ENCODE assay signal across 30 mouse cellular contexts in the genomic region with DNA sequence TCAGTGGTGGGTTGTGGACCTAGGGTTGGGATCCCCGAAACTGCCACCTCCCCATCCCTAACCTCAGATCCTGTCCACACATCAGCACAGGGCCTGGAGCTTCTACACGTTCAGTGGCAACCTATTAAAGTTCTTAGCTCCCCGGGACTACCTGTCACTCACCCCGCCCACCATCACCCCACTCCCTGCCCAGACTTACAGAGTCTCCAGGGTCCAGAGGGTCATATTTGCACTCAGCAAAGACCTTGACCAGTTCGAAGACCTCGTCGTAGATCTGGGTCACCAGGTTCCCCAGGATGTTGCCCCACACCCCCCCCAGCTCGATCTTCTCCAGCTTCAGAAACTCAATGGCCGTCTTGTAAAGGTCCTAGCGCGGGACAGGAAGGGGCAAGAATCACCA. TPM values are rescaled to one million over a fixed set of nuclear protein-coding genes. Genes with fewer than 3 reads are reported as not detected.
"Had no signal": no experiment of that assay in that cellular context is flagged by ENCODE, and none has a peak within 500 bp of the region (broad histone marks: within the 10 kb centered on the region; RNA-seq: fewer than 3 reads in every experiment).

No protein-coding gene starts in this region.

- H3K9me3 ChIP-seq: limb, embryonic 10.5 days; limb, embryonic 12.5 days; limb, embryonic 13.5 days; limb, embryonic 15.5 days; liver, embryonic 13.5 days; liver, embryonic 15.5 days; lung, embryonic 15.5 days; midbrain, embryonic 12.5 days; midbrain, embryonic 13.5 days; midbrain, embryonic 15.5 days; neural tube, embryonic 12.5 days; neural tube, embryonic 13.5 days had no signal

- H3K9ac ChIP-seq: limb, embryonic 12.5 days; limb, embryonic 13.5 days; limb, embryonic 15.5 days; liver, embryonic 13.5 days; liver, embryonic 14.5 days; liver, embryonic 15.5 days; lung, embryonic 14.5 days; lung, embryonic 15.5 days; midbrain, embryonic 12.5 days; midbrain, embryonic 13.5 days; midbrain, embryonic 15.5 days; neural tube, embryonic 12.5 days; neural tube, embryonic 13.5 days had no signal

- ATAC-seq: lung, postnatal 0 days; midbrain, embryonic 13.5 days; midbrain, embryonic 15.5 days; midbrain, embryonic 16.5 days had no signal

- H3K4me1 ChIP-seq: limb, embryonic 12.5 days; limb, embryonic 13.5 days; limb, embryonic 15.5 days; liver, embryonic 15.5 days; lung, embryonic 15.5 days; midbrain, embryonic 12.5 days; midbrain, embryonic 13.5 days; midbrain, embryonic 15.5 days; neural tube, embryonic 12.5 days; neural tube, embryonic 13.5 days had no signal

- H3K4me2 ChIP-seq: limb, embryonic 12.5 days; limb, embryonic 13.5 days; limb, embryonic 15.5 days; liver, embryonic 11.5 days; liver, embryonic 13.5 days; liver, embryonic 15.5 days; lung, embryonic 14.5 days; lung, embryonic 15.5 days; midbrain, embryonic 12.5 days; midbrain, embryonic 13.5 days; midbrain, embryonic 15.5 days; neural tube, embryonic 12.5 days; neural tube, embryonic 13.5 days had no signal

- DNase-seq: left cerebral cortex, postnatal 4 days; liver, embryonic 13.5 days; lung, adult 18-20 months; lung, adult 2 months; lung, embryonic 14.5 days; lung, postnatal 10 days; lung, postnatal 14 days; lung, postnatal 36 days; lung, postnatal 4 days; midbrain, embryonic 14.5 days had no signal

- H3K27me3 ChIP-seq: limb, embryonic 12.5 days; limb, embryonic 13.5 days; limb, embryonic 15.5 days; liver, embryonic 13.5 days; liver, embryonic 15.5 days; lung, embryonic 15.5 days; midbrain, embryonic 12.5 days; midbrain, embryonic 13.5 days; midbrain, embryonic 15.5 days; neural tube, embryonic 12.5 days; neural tube, embryonic 13.5 days had no signal

- H3K4me3 ChIP-seq: left cerebral cortex, adult 2 months; limb, embryonic 10.5 days; limb, embryonic 12.5 days; limb, embryonic 13.5 days; limb, embryonic 15.5 days; liver, embryonic 13.5 days; liver, embryonic 15.5 days; lung, embryonic 15.5 days; megakaryocyte, embryonic 14.5 days; midbrain, embryonic 12.5 days; midbrain, embryonic 13.5 days; midbrain, embryonic 15.5 days; myocyte; neural tube, embryonic 12.5 days; neural tube, embryonic 13.5 days had no signal

- H3K27ac ChIP-seq: left cerebral cortex, adult 2 months; limb, embryonic 10.5 days; limb, embryonic 12.5 days; limb, embryonic 13.5 days; limb, embryonic 15.5 days; liver, embryonic 13.5 days; liver, embryonic 14.5 days; liver, embryonic 15.5 days; lung, embryonic 15.5 days; macrophage; midbrain, embryonic 12.5 days; midbrain, embryonic 13.5 days; midbrain, embryonic 15.5 days; neural tube, embryonic 12.5 days; neural tube, embryonic 13.5 days had no signal

- H3K36me3 ChIP-seq: limb, embryonic 10.5 days; limb, embryonic 12.5 days; limb, embryonic 13.5 days; limb, embryonic 15.5 days; liver, embryonic 13.5 days; liver, embryonic 15.5 days; lung, embryonic 15.5 days; midbrain, embryonic 12.5 days; midbrain, embryonic 13.5 days; midbrain, embryonic 15.5 days; neural tube, embryonic 12.5 days; neural tube, embryonic 13.5 days had no signal

RNA-seq across cellular contexts. Expression of gene Dnah17, which starts 8.8 kb away (rescaled TPM):
- total RNA-seq: monocyte, adult 5-6 weeks had no signal
